Mouse (Mus musculus): ENCODE measurements around the gene C530008M17Rik.

- TF ChIP-seq GATA1 (IDR thresholded peaks at IDR 0.05; ENCODE audit: low read length) (no peak), TAL1 (IDR thresholded peaks at IDR 0.05; ENCODE audit: low read length) (no peak)
Observed at GRCm38 (mm10) chr5:76798043-76798442, 141.7 kb downstream of the C530008M17Rik start.
